Mouse (Mus musculus): ENCODE data around the gene Pdcl2. TPM values are rescaled to one million over a fixed set of nuclear protein-coding genes. Genes with fewer than 3 reads are reported as not detected.

The Pdcl2 gene
- total RNA-seq (2015) (not detected in 2 replicates), total RNA-seq (2017) (not detected in 2 replicates)

GRCm38 (mm10) chr5:76330953-76331352 lies at the start of gene Pdcl2:
Gene Pdcl2, minus strand, starts transcription at chr5:76331156.
- no peak for ATAC-seq (ENCODE audit: poor library complexity, severe bottlenecking)

- no peak for ATAC-seq (ENCODE audit: poor library complexity, severe bottlenecking)
Observed at GRCm38 (mm10) chr5:76379216-76379615, 48.3 kb upstream of the Pdcl2 start.

- no peak for ATAC-seq (ENCODE audit: poor library complexity, severe bottlenecking)
Observed at GRCm38 (mm10) chr5:76369215-76369840, 38.4 kb upstream of the Pdcl2 start.

- ATAC-seq (ENCODE audit: poor library complexity, severe bottlenecking): no peak
Observed at GRCm38 (mm10) chr5:76365406-76365805, 34.5 kb upstream of the Pdcl2 start.

- ATAC-seq (ENCODE audit: poor library complexity, severe bottlenecking): no peak
Observed at GRCm38 (mm10) chr5:76363453-76364104, 32.6 kb upstream of the Pdcl2 start, which contains the start of gene Nmu. Gene Nmu, minus strand, starts transcription at chr5:76363788.

- no peak for ATAC-seq (ENCODE audit: poor library complexity, severe bottlenecking)
Observed at GRCm38 (mm10) chr5:76360786-76361185, 29.8 kb upstream of the Pdcl2 start.

GRCm38 (mm10) chr5:76360057-76360456 lies 29.1 kb upstream of the Pdcl2 start:
- no peak for ATAC-seq (ENCODE audit: poor library complexity, severe bottlenecking)

- no peak for ATAC-seq (ENCODE audit: poor library complexity, severe bottlenecking)
Observed at GRCm38 (mm10) chr5:76351953-76352611, 21.1 kb upstream of the Pdcl2 start.

GRCm38 (mm10) chr5:76351537-76351936 lies 20.6 kb upstream of the Pdcl2 start:
- no peak for ATAC-seq (ENCODE audit: poor library complexity, severe bottlenecking)

- ATAC-seq (ENCODE audit: poor library complexity, severe bottlenecking): no peak
Observed at GRCm38 (mm10) chr5:76346137-76346536, 15.2 kb upstream of the Pdcl2 start.

GRCm38 (mm10) chr5:76340931-76341330 lies 10.0 kb upstream of the Pdcl2 start:
- no peak for ATAC-seq (ENCODE audit: poor library complexity, severe bottlenecking)

- peak; percentile 82 for ATAC-seq (ENCODE audit: poor library complexity, severe bottlenecking)
Observed at GRCm38 (mm10) chr5:76337100-76337499, 6.1 kb upstream of the Pdcl2 start.

GRCm38 (mm10) chr5:76333833-76334232 lies 2.9 kb upstream of the Pdcl2 start:
- ATAC-seq (ENCODE audit: poor library complexity, severe bottlenecking): no peak

GRCm38 (mm10) chr5:76327296-76327695 lies 3.7 kb downstream of the Pdcl2 start:
- ATAC-seq (ENCODE audit: poor library complexity, severe bottlenecking): no peak

GRCm38 (mm10) chr5:76325113-76325512 lies 5.8 kb downstream of the Pdcl2 start:
- no peak for ATAC-seq (ENCODE audit: poor library complexity, severe bottlenecking)

GRCm38 (mm10) chr5:76321249-76322196 lies 9.4 kb downstream of the Pdcl2 start:
- ATAC-seq (ENCODE audit: poor library complexity, severe bottlenecking): no peak

GRCm38 (mm10) chr5:76308206-76308605 lies 22.8 kb downstream of the Pdcl2 start:
- ATAC-seq (ENCODE audit: poor library complexity, severe bottlenecking): no peak

GRCm38 (mm10) chr5:76306261-76306660 lies 24.7 kb downstream of the Pdcl2 start:
- no peak for ATAC-seq (ENCODE audit: poor library complexity, severe bottlenecking)

- no peak for ATAC-seq (ENCODE audit: poor library complexity, severe bottlenecking)
Observed at GRCm38 (mm10) chr5:76305616-76306015, 25.3 kb downstream of the Pdcl2 start.

- peak; percentile 86 for ATAC-seq (ENCODE audit: poor library complexity, severe bottlenecking)
Observed at GRCm38 (mm10) chr5:76304452-76305341, 26.3 kb downstream of the Pdcl2 start, which contains the start of gene Clock. Gene Clock, minus strand, starts transcription at chr5:76304792.

Measured in megakaryocyte, adult 5-6 weeks (primary cell).